Comparison of ENCODE assay signal across 27 mouse cellular contexts in the genomic region with DNA sequence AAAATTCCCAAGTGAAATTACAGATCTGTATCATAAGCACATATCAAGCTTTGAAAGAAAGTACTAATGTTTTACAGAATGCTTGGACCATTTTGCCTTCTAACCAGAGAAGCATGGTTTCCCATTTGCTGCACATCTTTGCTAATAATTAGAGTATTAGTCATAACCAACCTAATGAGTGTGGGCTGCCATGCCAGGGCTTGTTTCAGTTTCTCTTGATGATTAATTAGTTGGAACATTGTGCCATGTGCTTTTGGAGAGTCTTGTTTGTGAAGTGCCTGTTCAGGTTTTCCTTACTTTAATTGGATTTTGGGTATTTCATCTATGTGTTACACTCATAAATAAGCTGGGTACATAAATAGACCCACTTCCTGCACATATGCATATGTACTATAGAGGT.
DNase-seq lines count a peak whose midpoint lies in the region; ATAC-seq and TF ChIP-seq lines count a peak whose summit lies in the region.
"Had no signal": no experiment of that assay in that cellular context is flagged by ENCODE, and none has a peak within 500 bp of the region (broad histone marks: within the 10 kb centered on the region; RNA-seq: fewer than 3 reads in every experiment).

No protein-coding gene starts in this region.

- no peak for TF ChIP-seq CTCF in forebrain, postnatal 0 days (IDR thresholded peaks at IDR 0.05; ENCODE audit: low read depth)

- no peak overlapping the region for H3K4me2 ChIP-seq in forebrain, postnatal 0 days (ENCODE audit: low read depth)
- H3K4me2 ChIP-seq in forebrain, embryonic 12.5 days, result no peak overlapping the region
- H3K4me2 ChIP-seq in midbrain, embryonic 14.5 days (ENCODE audit: low read length), result no peak overlapping the region
- H3K4me2 ChIP-seq: embryonic facial prominence, embryonic 12.5 days; embryonic facial prominence, embryonic 15.5 days; forebrain, embryonic 13.5 days; heart, embryonic 12.5 days; heart, embryonic 15.5 days; hindbrain, embryonic 14.5 days had no signal

- no peak for ATAC-seq in forebrain, postnatal 0 days
- no peak for ATAC-seq in forebrain, embryonic 12.5 days (ENCODE audit: low FRiP score)
- ATAC-seq in midbrain, embryonic 14.5 days (ENCODE audit: low FRiP score, low TSS enrichment), result no peak
- ATAC-seq: forebrain, embryonic 13.5 days; hindbrain, postnatal 0 days; inflammation-experienced regulatory T-cells, adult 6 months had no signal

- no peaks in the 10 kb centered on the region for H3K9me3 ChIP-seq in forebrain, postnatal 0 days (ENCODE audit: low read length)
- H3K9me3 ChIP-seq in forebrain, embryonic 12.5 days, result no peaks in the 10 kb centered on the region
- no peaks in the 10 kb centered on the region for H3K9me3 ChIP-seq in midbrain, embryonic 14.5 days (ENCODE audit: control insufficient read depth, low read length)
- H3K9me3 ChIP-seq: embryonic facial prominence, embryonic 12.5 days; embryonic facial prominence, embryonic 15.5 days; forebrain, embryonic 13.5 days had no signal

- H3K4me3 ChIP-seq in forebrain, postnatal 0 days (ENCODE audit: low read depth, low read length), result no peak overlapping the region
- no peak overlapping the region for H3K4me3 ChIP-seq in forebrain, embryonic 12.5 days (replicated peaks)
- H3K4me3 ChIP-seq in midbrain, embryonic 14.5 days (replicated peaks; ENCODE audit: low read depth, low read length), result no peak overlapping the region
- H3K4me3 ChIP-seq: embryonic facial prominence, embryonic 12.5 days; embryonic facial prominence, embryonic 15.5 days; forebrain, embryonic 13.5 days; heart, embryonic 12.5 days; heart, embryonic 15.5 days had no signal

- H3K36me3 ChIP-seq in forebrain, postnatal 0 days (ENCODE audit: insufficient read depth), result no peaks in the 10 kb centered on the region
- H3K36me3 ChIP-seq in forebrain, embryonic 12.5 days (replicated peaks), result no peaks in the 10 kb centered on the region
- no peaks in the 10 kb centered on the region for H3K36me3 ChIP-seq in midbrain, embryonic 14.5 days (ENCODE audit: control insufficient read depth, insufficient read depth, low read length)
- H3K36me3 ChIP-seq: embryonic facial prominence, embryonic 12.5 days; embryonic facial prominence, embryonic 15.5 days; G1E; heart, embryonic 12.5 days; heart, embryonic 15.5 days had no signal

- H3K27me3 ChIP-seq in forebrain, postnatal 0 days (ENCODE audit: insufficient read depth, low read length), result no peaks in the 10 kb centered on the region
- no peaks in the 10 kb centered on the region for H3K27me3 ChIP-seq in forebrain, embryonic 12.5 days
- H3K27me3 ChIP-seq in midbrain, embryonic 14.5 days (ENCODE audit: control insufficient read depth, insufficient read depth, low read length), result no peaks in the 10 kb centered on the region
- H3K27me3 ChIP-seq: CH12.LX; embryonic facial prominence, embryonic 12.5 days; embryonic facial prominence, embryonic 15.5 days; forebrain, embryonic 13.5 days; heart, embryonic 12.5 days; heart, embryonic 15.5 days had no signal

- intact Hi-C loops in heart, postnatal 14 days (cut with DNase I), result no loop called here

- H3K4me1 ChIP-seq in forebrain, postnatal 0 days (ENCODE audit: insufficient read depth), result no peaks in the 10 kb centered on the region
- H3K4me1 ChIP-seq in forebrain, embryonic 12.5 days, result no peaks in the 10 kb centered on the region
- H3K4me1 ChIP-seq in midbrain, embryonic 14.5 days (ENCODE audit: control insufficient read depth, insufficient read depth, low read length), result no peaks in the 10 kb centered on the region
- H3K4me1 ChIP-seq: embryonic facial prominence, embryonic 12.5 days; embryonic facial prominence, embryonic 15.5 days; forebrain, embryonic 13.5 days; heart, embryonic 12.5 days; heart, embryonic 15.5 days had no signal

- no peak overlapping the region for H3K27ac ChIP-seq in forebrain, postnatal 0 days (ENCODE audit: low read depth, low read length)
- no peak overlapping the region for H3K27ac ChIP-seq in forebrain, embryonic 12.5 days
- no peak overlapping the region for H3K27ac ChIP-seq in midbrain, embryonic 14.5 days (replicated peaks; ENCODE audit: low read depth, low read length)
- H3K27ac ChIP-seq: embryonic facial prominence, embryonic 12.5 days; embryonic facial prominence, embryonic 15.5 days; forebrain, embryonic 13.5 days; heart, embryonic 15.5 days; hindbrain, embryonic 14.5 days; hindbrain, postnatal 0 days had no signal

- peak; percentile 15 for DNase-seq in forebrain, postnatal 0 days
- DNase-seq in layer of hippocampus, adult 9-10 months (ENCODE audit: low spot score), result peak; percentile 15
- DNase-seq in layer of hippocampus, postnatal 10 days (ENCODE audit: low spot score in 2 of 2), result no peak
- peak; percentile 16 for DNase-seq in brain, adult 2 months (ENCODE audit: low read depth, low spot score)
- no peak for DNase-seq in midbrain, embryonic 14.5 days
- DNase-seq in heart, postnatal 14 days, result no peak
- DNase-seq: adrenal gland, adult 2 months; adrenal gland, postnatal 14 days; B cell, adult 2 months; cerebellum, adult 2 months; cerebellum, adult 9-11 months; cerebellum, postnatal 25 days; gastrocnemius, postnatal 25 days; heart, adult 18-20 months; heart, postnatal 10 days; heart, postnatal 4 days had no signal

- H3K9ac ChIP-seq in forebrain, postnatal 0 days, result no peak overlapping the region
- no peak overlapping the region for H3K9ac ChIP-seq in forebrain, embryonic 12.5 days
- H3K9ac ChIP-seq in midbrain, embryonic 14.5 days (replicated peaks; ENCODE audit: low read length), result no peak overlapping the region
- H3K9ac ChIP-seq: embryonic facial prominence, embryonic 12.5 days; embryonic facial prominence, embryonic 15.5 days; forebrain, embryonic 13.5 days; heart, embryonic 12.5 days; heart, embryonic 15.5 days; hindbrain, embryonic 14.5 days had no signal

Comparison
In these comparisons a context has a peak if more than half of its experiments do, and no peak if none do; other contexts are left out.
1. DNase-seq: peak in forebrain, postnatal 0 days (single experiment), layer of hippocampus, adult 9-10 months (single experiment) and brain, adult 2 months (single experiment); none in layer of hippocampus, postnatal 10 days (0 of 2), midbrain, embryonic 14.5 days (single experiment) and heart, postnatal 14 days (0 of 2).